Mouse (Mus musculus) embryonic facial prominence, embryonic 14.5 days (tissue): Measurements from ENCODE around the gene Srcin1. TPM values are rescaled to one million over a fixed set of nuclear protein-coding genes. Genes with fewer than 3 reads are reported as not detected.

Experiments used
- ATAC-seq: fragments of 200-750 bp; cut with Nextera tagmentation; 2 replicates; pipeline ENCODE4 v1.8.0; 2017; ENCODE audit warnings: low read depth, moderate number of reproducible peaks, moderate TSS enrichment
- DNase-seq: peaks from one replicate; pipeline ENCODE4 v3.0.0-alpha.2; 2015; ENCODE audit warnings: low spot score
- H3K27ac ChIP-seq: fragments of 300-500 bp; sonication (generic); replicated peaks from 2 replicates; pipeline ENCODE4 v1.5.1; 2014; ENCODE audit warnings: low read depth, mild to moderate bottlenecking, low read length, moderate library complexity
- H3K27me3 ChIP-seq: fragments of 300-500 bp; sonication (generic); replicated peaks from 2 replicates; pipeline ENCODE4 v1.6.1; 2014; ENCODE audit warnings: low read length; ENCODE audit not compliant: control insufficient read depth, insufficient read depth
- H3K36me3 ChIP-seq: fragments of 300-500 bp; sonication (generic); 2 replicates; pipeline ENCODE4 v1.6.1; 2014; ENCODE audit warnings: low read length, mixed read lengths; ENCODE audit not compliant: control insufficient read depth, insufficient read depth
- H3K4me1 ChIP-seq: fragments of 300-500 bp; sonication (generic); 2 replicates; pipeline ENCODE4 v1.6.1; 2014; ENCODE audit warnings: antibody characterized with exemption, low read length; ENCODE audit not compliant: control insufficient read depth, insufficient read depth
- H3K4me2 ChIP-seq: fragments of 300-500 bp; sonication (generic); 2 replicates; pipeline ENCODE4 v1.6.1; 2014; ENCODE audit warnings: low read depth, mild to moderate bottlenecking, low read length, moderate library complexity, mixed read lengths
- H3K4me3 ChIP-seq: fragments of 300-500 bp; sonication (generic); 2 replicates; pipeline ENCODE4 v1.5.1; 2014; ENCODE audit warnings: low read depth, mild to moderate bottlenecking, low read length
- H3K9ac ChIP-seq: fragments of 300-500 bp; sonication (generic); 2 replicates; pipeline ENCODE4 v1.6.1; 2014; ENCODE audit warnings: low read depth, mild to moderate bottlenecking, low read length, moderate library complexity, mixed read lengths
- H3K9me3 ChIP-seq: fragments of 300-500 bp; sonication (generic); 2 replicates; pipeline ENCODE4 v1.6.1; 2016; ENCODE audit warnings: low read length; ENCODE audit not compliant: control insufficient read depth
- WGBS: fragments of 180-500 bp; shearing (Covaris S2); extraction: QIAGEN DNeasy Blood & Tissue Kit; methylation state at CpG from one replicate; pipeline ENCODE4 v1.1.7; 2014; 5-methylcytosine and 5-hydroxymethylcytosine counted together
- polyA plus RNA-seq: library from polyadenylated mRNA; unstranded; fragments of >200 nt; fragmentation: Nextera tagmentation; extraction: Ambion mirVana; gene quantifications from 2 replicates; pipeline ENCODE4 v1.2.1, GENCODE M21; 2014

Srcin1 gene
- polyA plus RNA-seq, 1 experiment from 2014 or later = 1.6 TPM

DNA sequence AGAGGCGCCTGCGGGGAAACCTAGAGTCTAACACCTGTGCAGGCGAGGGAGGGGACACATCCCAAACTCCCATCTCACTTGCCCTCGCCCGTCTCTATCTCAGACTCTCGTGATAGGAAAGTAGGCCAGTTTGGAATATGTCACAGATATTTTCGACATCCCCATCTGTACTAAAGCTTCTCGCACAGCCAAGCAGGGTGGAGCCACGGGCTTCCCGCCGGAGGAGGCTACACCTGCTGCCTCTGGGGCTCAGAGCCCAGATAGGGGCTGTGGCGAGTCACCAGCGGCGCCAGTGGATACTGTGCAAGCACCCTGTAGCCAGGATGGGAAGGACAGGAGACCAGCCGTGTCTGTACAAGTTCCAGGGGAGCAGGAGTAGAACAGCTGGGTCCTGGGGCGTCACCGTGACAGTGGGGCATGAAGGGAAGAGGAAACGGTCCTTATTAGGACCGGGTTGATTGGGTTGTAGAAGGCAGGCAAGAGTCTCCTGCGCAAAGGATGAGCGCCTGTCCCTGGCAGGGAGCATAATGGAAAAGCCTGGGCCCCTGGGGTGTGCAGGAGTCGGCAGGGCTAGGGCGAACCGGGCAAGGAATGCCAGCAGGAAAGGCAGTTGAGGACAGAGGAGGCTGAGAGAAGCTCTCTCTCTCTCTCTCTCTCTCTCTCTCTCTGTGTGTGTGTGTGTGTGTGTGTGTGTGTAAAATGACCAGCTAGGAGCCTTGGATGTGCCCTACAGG, 14.4 kb upstream of the Srcin1 start:
- DNase-seq (no peak), ATAC-seq (peak; percentile 39; the same call in 1 of the 2 replicates)
- H3K4me1 ChIP-seq = no peaks in the 10 kb centered on the region
- 31% methylated on average over 24 of the region's 24 CpGs for WGBS
- no peak overlapping the region for H3K27ac ChIP-seq
- 0 out of 2 replicates have a peak, but pooled peaks cover 2% of the 10 kb centered on the region for H3K9me3 ChIP-seq
- H3K4me3 ChIP-seq = no peak overlapping the region
- H3K4me2 ChIP-seq = no peak overlapping the region
- no peaks in the 10 kb centered on the region for H3K36me3 ChIP-seq
- H3K9ac ChIP-seq = no peak overlapping the region
- H3K27me3 ChIP-seq = no peaks in the 10 kb centered on the region; the same call in 1 of the 2 replicates

GRCm38 (mm10) chr11:97589216-97589615, 13.2 kb upstream of the Srcin1 start:
- no peak overlapping the region for H3K9ac ChIP-seq
- WGBS = 2% methylated on average over 10 of the region's 10 CpGs

GRCm38 (mm10) chr11:97585932-97586331, 9.9 kb upstream of the Srcin1 start:
- no peak overlapping the region for H3K4me2 ChIP-seq
- H3K4me1 ChIP-seq = no peaks in the 10 kb centered on the region
- H3K4me3 ChIP-seq = no peak overlapping the region
- no peak for DNase-seq
- no peak for ATAC-seq
- no peaks in the 10 kb centered on the region; the same call in 1 of the 2 replicates for H3K27me3 ChIP-seq
- WGBS = 47% methylated on average over 10 of the region's 10 CpGs
- H3K27ac ChIP-seq = no peak overlapping the region
- H3K9ac ChIP-seq = no peak overlapping the region
- H3K9me3 ChIP-seq = no peaks in the 10 kb centered on the region
- no peaks in the 10 kb centered on the region for H3K36me3 ChIP-seq

More at GRCm38 (mm10) chr11:97589216-97589615, 13.2 kb upstream of the Srcin1 start:
- ATAC-seq (peak; percentile 39; the same call in 1 of the 2 replicates), DNase-seq (peak; percentile 69)
- H3K27me3 ChIP-seq = no peaks in the 10 kb centered on the region; the same call in 1 of the 2 replicates
- H3K4me3 ChIP-seq = no peak overlapping the region
- no peaks in the 10 kb centered on the region for H3K36me3 ChIP-seq
- H3K9me3 ChIP-seq = 0 out of 2 replicates have a peak, but pooled peaks cover under 1% of the 10 kb centered on the region
- no peaks in the 10 kb centered on the region for H3K4me1 ChIP-seq
- no peak overlapping the region for H3K4me2 ChIP-seq
- H3K27ac ChIP-seq = no peak overlapping the region

GRCm38 (mm10) chr11:97584476-97584875, 8.5 kb upstream of the Srcin1 start:
- 71% methylated on average over 7 of the region's 7 CpGs for WGBS
- DNase-seq (no peak), ATAC-seq (no peak)
- Histone ChIP-seq H3K36me3 (no peaks in the 10 kb centered on the region), H3K4me2 (no peak overlapping the region), H3K9me3 (no peaks in the 10 kb centered on the region), H3K4me3 (no peak overlapping the region), H3K9ac (no peak overlapping the region), H3K27me3 (no peaks in the 10 kb centered on the region; the same call in 1 of the 2 replicates), H3K4me1 (no peaks in the 10 kb centered on the region), H3K27ac (no peak overlapping the region)

DNA sequence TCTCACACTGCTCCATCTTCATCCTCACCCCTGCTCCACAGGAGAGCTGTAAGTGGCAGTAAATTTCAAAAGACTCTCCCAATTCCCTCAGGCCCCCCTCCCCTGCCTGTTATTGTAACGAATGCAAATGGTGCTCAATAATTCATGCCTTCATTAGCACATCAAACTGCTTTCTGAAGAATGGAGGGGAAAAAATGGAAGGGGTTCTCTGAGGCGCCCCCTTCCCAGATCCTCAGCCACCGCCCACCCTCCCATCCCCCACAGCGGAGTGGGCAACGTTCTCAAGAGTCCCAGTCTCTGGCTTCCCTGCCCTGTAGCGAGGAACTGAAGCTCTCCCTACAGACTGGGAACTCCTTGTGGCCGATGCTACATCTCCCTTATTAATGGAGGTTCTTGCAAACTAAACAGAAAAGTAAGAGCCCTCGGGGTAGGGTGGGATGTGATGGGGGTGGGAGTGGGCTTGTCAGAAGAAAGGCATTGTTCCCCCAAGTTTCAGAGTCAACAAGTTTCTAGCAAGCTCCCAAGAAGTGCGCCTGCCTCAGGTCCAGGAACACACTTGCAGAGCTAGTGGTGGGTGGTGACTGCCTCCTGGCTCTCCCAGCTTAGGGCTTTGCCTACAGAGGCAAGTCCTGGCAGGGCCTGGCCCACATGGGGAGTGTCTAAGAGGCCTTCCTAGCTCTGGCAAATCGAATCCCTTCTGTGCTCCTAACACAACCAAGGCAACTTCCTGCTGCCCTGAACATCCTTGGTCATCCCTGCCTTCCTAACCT, 3.3 kb upstream of the Srcin1 start:
- Histone ChIP-seq H3K9ac (no peak overlapping the region), H3K27me3 (peaks cover 13% of the 10 kb centered on the region), H3K4me2 (no peak overlapping the region), H3K4me3 (no peak overlapping the region), H3K27ac (peak overlapping the region; percentile 50), H3K36me3 (no peaks in the 10 kb centered on the region), H3K9me3 (no peaks in the 10 kb centered on the region), H3K4me1 (no peaks in the 10 kb centered on the region)
- DNase-seq (peak; percentile 72), ATAC-seq (no peak)
- 17% methylated on average over 10 of the region's 10 CpGs for WGBS

DNA sequence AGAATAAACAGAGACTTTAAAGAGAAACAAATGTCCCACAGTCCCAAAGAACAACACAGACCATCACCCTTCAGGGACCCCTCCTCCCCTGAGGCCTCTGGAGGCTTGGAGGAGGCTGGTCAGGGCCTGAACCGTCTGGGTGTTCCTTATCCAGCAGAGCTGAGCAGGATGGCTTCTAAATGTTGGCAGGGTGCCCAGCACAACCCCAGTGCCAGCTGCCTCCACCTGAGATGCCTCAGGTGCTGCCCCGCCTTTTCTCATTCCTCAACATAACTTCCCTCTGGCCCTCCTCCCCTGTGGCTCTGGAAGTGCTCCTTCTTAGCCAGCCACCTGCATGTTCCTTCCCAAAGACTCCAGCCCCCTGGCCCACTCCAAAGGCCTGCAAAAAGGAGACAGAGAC, 2.3 kb upstream of the Srcin1 start:
- ATAC-seq (no peak; the same call in 1 of the 2 replicates), DNase-seq (peak; percentile 85)
- Histone ChIP-seq H3K4me1 (no peaks in the 10 kb centered on the region), H3K27me3 (peaks cover 23% of the 10 kb centered on the region), H3K27ac (no peak overlapping the region), H3K9ac (no peak overlapping the region), H3K9me3 (no peaks in the 10 kb centered on the region), H3K4me3 (no peak overlapping the region), H3K36me3 (no peaks in the 10 kb centered on the region), H3K4me2 (no peak overlapping the region)
- WGBS = 31% methylated on average over 2 of the region's 2 CpGs

DNA sequence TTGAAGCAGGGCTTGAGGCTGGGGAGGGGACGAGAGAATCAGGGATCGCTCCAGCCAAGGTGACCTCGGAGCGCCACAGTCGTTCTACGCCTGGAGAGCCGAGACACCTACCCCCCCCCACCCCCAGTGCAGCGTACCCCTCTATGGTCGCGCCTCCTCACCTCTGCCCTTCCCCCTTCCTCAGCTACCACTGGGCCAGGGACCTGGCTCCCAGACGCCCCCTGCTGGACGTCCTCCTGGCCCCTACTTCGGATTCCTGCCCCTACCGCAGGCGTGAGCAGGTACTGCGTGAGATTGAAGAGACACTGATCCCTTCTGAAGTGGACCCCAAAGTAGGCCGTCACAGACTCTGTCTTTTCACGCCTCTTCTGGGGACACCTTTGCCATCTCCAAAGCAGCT, 348 bp downstream of the Srcin1 start:
- peaks cover 37% of the 10 kb centered on the region for H3K27me3 ChIP-seq
- H3K36me3 ChIP-seq = no peaks in the 10 kb centered on the region
- peaks cover 12% of the 10 kb centered on the region for H3K4me1 ChIP-seq
- peak overlapping the region; percentile 62 for H3K4me3 ChIP-seq
- DNase-seq (peak; percentile 81), ATAC-seq (peak; percentile 72)
- 2% methylated on average over 16 of the region's 18 CpGs for WGBS
- peak overlapping the region; percentile 67 for H3K9ac ChIP-seq
- H3K4me2 ChIP-seq = peak overlapping the region; percentile 98
- H3K9me3 ChIP-seq = no peaks in the 10 kb centered on the region
- H3K27ac ChIP-seq = 0 out of 2 replicates have a peak overlapping the region, but pooled peaks have one; percentile 46

DNA sequence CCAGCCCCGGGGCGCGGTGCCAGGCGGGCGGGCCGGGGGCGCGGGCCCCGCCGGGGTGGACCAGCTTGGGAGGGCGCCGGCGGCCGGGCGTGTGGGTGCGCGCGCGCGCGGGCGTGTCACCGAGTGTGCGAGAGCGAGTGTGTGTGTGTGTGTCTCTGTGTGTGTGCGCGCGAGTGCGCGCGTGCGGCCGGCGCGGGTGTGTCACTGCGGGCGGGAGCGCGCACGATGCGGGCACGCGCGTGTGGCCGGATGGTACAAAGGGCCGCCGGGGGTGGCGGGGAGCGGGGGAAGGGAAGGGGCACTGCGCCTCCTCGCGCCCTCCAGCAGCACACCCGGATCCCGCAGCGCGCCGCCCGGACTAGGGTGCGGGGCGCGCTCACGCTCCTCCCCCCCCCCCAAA, 911 bp downstream of the Srcin1 start:
- 3% methylated on average over 18 of the region's 62 CpGs for WGBS
- H3K4me2 ChIP-seq = peak overlapping the region; percentile 98
- peak; percentile 34; the same call in 1 of the 2 replicates for ATAC-seq
- no peaks in the 10 kb centered on the region for H3K9me3 ChIP-seq
- H3K27ac ChIP-seq = peak overlapping the region; percentile 46; the same call in 1 of the 2 replicates
- H3K4me1 ChIP-seq = peaks cover 17% of the 10 kb centered on the region
- H3K36me3 ChIP-seq = no peaks in the 10 kb centered on the region
- H3K9ac ChIP-seq = peak overlapping the region; percentile 67
- H3K4me3 ChIP-seq = peak overlapping the region; percentile 62
- DNase-seq = peak; percentile 63
- H3K27me3 ChIP-seq = peaks cover 37% of the 10 kb centered on the region
